Mouse (Mus musculus): ENCODE measurements at regions not wholly inside any gene's neighbourhood (a gene's known extent, or its start where the extent isn't known, plus 50 kb on each side); places are given as distances from the start of the nearest gene placed in this dataset.

GRCm38 (mm10) chr3:38788751-38789150, 98.0 kb upstream of the Fat4 start:
- TF ChIP-seq TAL1 (IDR thresholded peaks at IDR 0.05; ENCODE audit: low read length), result no peak
- TF ChIP-seq GATA1 (IDR thresholded peaks at IDR 0.05; ENCODE audit: low read length), result no peak

Measured in erythroblast, embryonic 14.5 days (primary cell).